Mouse (Mus musculus) gastrocnemius, postnatal 4 days (tissue): ENCODE results near the gene Ano2. TPM values are rescaled to one million over a fixed set of nuclear protein-coding genes. Genes with fewer than 3 reads are reported as not detected.
A peak's percentile ranks its signal among the peaks of the same experiment; 100 is the strongest.

Experiments
- DNase-seq, 2 experiments: peaks; one replicate each; pipeline ENCODE4 v3.0.0; 2021 to 2022; ENCODE audit warnings: low spot score in 2 of 2, mixed read lengths in 2 of 2
- long read RNA-seq, 2 experiments: library from polyadenylated mRNA; stranded (forward); transcript quantifications; one replicate each; pipeline ENCODE4 v2.0.0; 2021
- total RNA-seq, 2 experiments: library from RNA; stranded (reverse); gene quantifications; 2 replicates each; pipeline ENCODE4 v1.2.3; 2021

Gene Ano2
- under 1 TPM; 0.13 to 0.20 TPM for total RNA-seq
- long read RNA-seq, experiment 1, result 0 reads
- long read RNA-seq, experiment 2, partial matches to known transcripts, result 0 of 1 reads
- long read RNA-seq, experiment 2, other reads (novel, unspliced or antisense), result 1 of 1 reads

GRCm38 (mm10) chr6:125690057-125690703, at the start of gene Ano2:
Gene Ano2 (plus strand): TSS chr6:125690419.
- DNase-seq, result no peak

DNA sequence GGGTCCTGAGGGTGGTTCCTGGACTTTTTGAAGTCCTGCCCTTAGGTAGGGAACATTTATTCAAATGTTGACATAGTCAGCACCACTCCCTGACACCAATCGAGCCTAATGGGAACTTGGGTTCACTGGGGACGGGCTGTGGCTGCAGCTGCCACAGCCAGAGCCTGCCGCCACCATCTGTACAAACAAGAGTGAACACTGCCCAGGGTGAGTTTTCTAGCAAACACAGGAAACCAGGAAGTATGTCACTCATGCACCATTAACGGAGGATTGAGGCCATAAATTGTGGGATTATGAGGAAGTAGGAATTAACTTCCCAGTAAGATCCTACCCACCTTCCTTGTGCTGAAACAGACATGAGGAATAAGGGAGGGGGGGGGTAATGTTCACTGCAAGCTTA, 49.7 kb upstream of the Ano2 start:
- no peak for DNase-seq

DNA sequence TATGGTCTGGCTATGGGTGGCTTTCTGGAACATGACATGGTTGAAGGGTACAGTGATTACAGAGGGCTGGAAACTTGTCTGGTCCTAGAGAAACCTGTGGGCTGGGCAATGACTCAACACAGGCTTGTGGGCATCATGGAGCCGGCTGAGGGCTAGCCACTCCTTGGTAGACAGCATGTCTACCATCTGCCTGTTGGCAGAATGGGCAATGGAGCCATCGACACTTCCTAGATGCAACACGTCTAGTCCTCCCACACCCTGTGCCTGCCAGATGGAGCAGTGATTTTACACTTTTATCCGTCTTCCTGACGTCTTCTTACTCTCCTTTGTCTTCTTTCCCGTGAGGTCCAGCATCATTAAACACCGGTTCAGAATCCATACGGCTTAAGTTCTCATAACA, 49.1 kb upstream of the Ano2 start:
- no peak for DNase-seq

GRCm38 (mm10) chr6:125648964-125649363, 41.3 kb upstream of the Ano2 start:
- no peak for DNase-seq

DNA sequence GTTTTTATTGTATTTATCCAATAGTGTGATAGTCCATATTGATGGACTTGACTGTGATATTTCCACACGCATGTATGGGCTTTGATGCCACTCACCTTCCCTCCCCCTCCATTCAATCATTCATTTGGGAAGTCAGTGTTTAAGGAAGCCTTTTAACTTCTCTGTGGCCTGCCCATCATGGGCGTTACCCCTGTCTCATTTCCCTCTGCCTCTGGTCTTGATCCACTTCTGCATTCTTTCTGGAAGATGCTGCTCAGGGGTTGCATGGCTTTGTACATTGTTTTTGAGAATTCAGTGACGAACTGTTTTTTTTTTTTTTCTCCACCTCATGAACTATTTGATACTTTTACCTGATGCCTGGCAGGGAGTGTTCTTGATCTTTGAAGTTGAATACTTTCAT, 38.9 kb upstream of the Ano2 start:
- DNase-seq, result no peak

GRCm38 (mm10) chr6:125653416-125653815, 36.8 kb upstream of the Ano2 start:
- no peak for DNase-seq

GRCm38 (mm10) chr6:125656921-125657320, 33.3 kb upstream of the Ano2 start:
- no peak for DNase-seq

GRCm38 (mm10) chr6:125657966-125658365, 32.3 kb upstream of the Ano2 start:
- DNase-seq, result no peak

- peak; percentile 58 to 76 for DNase-seq
These were observed 28.9 kb upstream of the Ano2 start for GRCm38 (mm10) chr6:125661106-125661877.

DNA sequence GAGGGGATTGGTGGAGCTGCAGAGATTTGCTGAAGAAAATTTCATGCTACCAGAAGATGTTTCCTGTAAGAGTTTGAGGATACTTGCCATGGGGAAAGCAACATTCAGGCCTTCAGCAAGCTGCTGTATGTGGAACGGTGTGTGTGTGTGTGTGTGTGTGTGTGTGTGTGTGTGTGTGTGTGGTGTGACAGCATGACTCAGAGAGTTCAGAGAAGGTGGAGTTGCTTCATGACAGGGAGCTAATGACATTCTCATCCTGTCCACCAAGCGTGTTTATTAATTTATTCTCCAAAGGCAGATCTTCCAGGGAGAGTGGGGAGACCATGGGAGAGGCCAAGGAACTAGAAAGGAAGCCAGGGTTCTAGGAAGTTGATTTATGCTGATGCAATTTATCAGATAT, 26.3 kb upstream of the Ano2 start:
- DNase-seq, result no peak

GRCm38 (mm10) chr6:125671835-125672234, 18.4 kb upstream of the Ano2 start:
- no peak for DNase-seq

DNA sequence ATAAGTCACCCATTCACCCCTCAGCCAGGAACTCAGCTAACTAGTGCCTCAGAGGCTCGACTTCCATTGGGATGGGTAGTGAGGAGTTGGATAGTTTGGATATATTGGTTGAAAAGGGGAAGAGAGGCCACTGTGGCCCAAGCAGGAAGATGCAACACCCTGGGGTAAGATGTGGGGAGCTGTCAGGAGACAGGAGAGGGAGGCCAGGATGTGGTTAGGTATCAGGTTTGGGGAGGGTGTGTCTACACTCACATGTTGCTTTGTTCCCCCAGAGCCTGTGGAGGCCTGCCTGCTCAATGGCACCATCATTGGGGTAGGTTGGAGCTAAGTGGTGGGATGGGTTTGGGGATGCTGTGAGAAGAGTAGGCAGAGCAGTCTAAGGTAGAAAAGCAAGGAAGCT, 11.7 kb upstream of the Ano2 start:
- no peak for DNase-seq

GRCm38 (mm10) chr6:125680613-125681012, 9.6 kb upstream of the Ano2 start:
- DNase-seq, result no peak

DNA sequence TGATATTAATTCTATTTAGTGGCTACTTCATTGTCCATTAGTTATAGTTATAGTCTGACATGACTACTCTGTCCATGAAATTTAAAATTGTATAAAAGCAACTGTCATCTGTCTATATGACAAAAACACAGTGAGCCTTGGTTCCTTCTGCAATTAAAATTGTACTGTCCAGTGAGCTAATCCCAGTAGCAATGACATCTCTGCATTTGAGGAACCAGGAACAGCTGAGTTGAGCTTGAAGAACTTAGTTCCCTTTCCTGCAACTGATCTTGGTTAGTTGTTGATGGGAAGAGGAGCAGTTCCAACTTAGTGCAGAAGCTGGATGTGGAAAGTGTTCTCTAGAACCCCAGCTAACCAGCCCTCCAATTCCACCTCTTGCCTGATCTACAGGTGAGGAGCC, 4.8 kb upstream of the Ano2 start:
- DNase-seq, result no peak

GRCm38 (mm10) chr6:125687986-125688385, 2.2 kb upstream of the Ano2 start:
- DNase-seq, result no peak

DNA sequence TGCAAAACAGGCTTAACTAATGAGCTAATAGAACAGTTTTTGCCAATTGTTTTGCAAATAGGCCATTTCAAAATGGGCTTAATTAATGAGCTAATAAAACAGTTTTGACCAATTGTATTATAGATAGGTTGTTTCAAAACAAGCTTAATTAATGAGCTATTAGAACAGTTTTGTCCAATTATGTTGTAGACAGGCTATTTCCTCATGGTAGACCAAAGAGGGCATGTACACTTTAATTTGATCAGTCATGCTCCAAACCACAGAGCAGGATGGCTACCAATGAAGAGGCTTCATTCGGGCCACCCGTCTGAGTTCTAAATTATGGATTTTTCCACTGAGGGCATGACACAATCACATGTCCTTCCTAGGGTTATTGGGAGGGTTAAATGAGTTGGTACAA, 10.9 kb downstream of the Ano2 start:
- DNase-seq, result no peak

DNA sequence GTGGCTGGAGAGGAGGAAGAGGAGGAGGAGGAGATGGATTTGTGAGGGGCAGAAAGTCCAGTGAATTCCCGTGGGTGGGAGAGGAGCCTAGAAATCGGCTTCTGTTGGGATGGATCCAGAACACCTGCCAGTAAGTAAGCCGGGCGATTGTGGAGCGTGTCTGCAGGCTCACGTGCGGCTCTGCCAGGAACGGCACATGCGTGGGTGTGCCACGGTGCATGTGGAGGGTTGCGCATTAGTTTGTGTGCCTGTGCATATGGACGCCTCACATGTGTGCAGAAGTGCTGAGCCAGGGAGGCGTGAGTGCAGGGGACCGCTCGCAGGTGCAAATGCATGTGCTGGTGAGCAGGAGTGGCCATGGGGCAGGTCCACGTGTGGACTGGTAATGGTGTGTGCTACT, 21.0 kb downstream of the Ano2 start:
- DNase-seq, result no peak

DNA sequence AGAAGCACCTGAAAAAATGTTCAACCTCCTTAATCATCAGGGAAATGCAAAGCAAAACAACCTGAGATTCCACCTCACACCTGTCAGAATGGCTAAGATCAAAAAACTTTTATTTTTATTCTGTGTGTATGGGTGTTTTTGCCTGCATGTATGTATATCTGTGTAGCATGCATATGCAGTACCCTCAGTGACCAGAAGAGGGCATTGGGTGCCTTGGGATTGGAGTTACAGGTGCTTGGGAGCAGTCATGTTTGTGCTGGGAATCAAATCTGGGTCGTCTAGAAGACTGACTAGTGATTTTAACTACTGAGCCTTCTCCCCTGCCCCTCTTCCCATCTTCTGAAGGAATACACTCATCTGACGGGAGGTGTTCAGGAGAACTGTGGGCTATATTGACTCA, 36.2 kb downstream of the Ano2 start:
- DNase-seq, result no peak

DNA sequence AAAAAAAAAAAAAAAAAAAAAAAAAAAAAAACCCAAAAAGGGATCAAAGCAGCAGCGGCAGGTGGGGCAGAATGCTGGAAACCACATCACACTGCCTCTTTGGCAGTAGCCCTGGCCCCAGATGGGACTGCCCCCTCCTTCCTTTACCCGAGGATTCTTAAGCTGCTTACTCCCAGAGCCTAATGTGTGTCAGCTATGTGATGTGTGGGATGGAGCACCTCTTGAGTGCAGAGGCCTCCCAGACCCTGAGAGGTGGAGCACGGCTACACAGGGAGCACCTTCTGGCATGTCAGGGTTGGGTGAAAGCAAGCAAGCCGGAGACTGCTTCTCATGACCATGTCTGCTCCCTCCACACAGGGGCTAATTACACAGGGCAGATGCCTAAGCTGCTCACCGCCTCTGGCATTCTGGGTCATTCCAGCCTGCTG, 37.3 kb downstream of the Ano2 start:
- DNase-seq, result no peak

DNA sequence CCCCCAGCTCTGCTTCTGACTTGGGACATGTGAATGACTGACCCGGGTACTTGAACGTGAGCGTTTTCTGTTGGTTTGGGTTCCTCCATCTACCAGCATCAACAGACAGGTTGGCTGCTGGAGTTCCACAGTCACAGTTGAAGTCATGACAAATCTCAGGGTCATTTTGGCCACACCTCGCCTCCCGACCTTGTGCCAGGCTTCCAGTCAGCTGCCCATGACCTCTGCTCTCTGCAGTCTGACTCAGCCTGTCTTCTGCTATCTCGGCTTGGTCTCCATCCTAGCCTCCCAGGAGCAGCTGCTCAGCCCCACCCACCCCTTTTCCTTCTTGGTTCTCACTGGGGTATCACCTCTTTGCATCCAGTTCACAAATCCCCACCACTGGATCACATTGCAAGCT, 39.3 kb downstream of the Ano2 start:
- no peak for DNase-seq

DNA sequence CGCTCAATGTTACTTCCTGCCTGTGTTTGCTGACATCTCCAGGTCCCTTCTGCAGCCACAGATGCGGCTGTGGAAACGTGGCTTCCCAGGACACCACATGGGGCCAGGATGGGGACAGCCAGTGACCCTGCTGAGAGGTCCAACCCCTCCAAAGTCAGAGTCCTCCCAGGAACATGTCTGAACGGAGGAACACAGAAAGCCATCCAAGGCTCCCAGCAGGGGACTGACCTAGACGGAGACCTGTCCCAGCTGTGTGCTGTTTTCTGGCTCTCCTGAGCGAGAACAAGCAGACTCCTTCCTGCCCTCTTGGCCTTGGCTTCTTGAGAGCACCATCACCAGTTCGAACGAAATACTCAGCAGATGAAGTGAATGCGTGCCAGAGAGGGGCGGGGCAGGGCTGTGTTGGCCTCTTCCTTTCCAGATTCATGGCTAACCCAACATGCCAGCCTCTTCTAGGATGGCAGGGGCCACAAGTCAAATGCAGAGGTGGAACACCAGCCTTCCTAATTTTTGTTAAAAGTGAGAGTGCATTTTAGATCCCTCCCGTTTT, 39.8 kb downstream of the Ano2 start:
- DNase-seq, result no peak

DNA sequence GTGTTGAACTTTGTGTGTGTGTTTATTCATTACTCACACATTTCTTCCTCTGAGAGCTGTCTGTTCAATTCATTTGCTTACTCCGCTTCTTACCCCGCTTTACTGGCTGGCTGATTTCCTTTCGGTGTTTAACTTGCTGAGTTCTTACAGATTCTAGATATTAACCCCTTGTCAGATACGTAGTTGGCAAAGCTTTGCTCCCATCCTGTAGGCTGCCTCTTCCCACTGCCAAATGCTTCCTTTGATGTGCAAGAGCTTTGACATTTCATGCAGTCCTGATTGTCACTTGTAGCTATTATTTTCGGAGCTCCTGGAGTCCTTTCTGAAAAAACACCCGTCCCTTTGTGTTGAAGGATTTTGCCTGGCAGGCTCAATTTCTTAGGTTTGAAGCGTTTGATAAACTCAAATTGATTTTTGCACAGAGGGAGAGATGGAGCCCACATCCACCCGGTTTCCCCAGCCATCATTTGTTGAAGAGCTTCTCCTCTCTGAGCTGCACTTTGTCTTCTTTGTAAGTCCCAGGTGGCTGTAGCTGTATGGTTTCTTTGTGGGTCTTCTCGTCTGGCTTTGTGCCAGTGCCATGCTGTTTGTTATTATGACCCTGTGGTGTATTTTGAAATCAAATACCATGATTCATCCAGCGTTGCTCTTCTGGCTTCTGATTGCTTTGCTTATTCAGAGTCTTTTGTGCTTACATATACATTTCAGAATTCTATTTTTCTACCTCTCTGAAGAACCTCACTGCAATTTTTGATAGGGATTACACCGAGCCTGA, 47.5 kb downstream of the Ano2 start:
- DNase-seq, result no peak
